Mouse (Mus musculus) adrenal gland, adult (tissue): Measurements from ENCODE around the gene Abca7.
"Not testable (repeated sequence)": the region's sequence is repeated elsewhere in the genome, so short reads cannot be mapped to it uniquely, and the experiment has no call there.

Experiments used
- DNase-seq, 2 experiments: peaks; one replicate each; pipeline ENCODE4 v3.0.0; 2022 to 2023; ENCODE audit warnings: low spot score in 1 of 2; ENCODE audit not compliant: inconsistent age in 2 of 2

Abca7 gene

DNA sequence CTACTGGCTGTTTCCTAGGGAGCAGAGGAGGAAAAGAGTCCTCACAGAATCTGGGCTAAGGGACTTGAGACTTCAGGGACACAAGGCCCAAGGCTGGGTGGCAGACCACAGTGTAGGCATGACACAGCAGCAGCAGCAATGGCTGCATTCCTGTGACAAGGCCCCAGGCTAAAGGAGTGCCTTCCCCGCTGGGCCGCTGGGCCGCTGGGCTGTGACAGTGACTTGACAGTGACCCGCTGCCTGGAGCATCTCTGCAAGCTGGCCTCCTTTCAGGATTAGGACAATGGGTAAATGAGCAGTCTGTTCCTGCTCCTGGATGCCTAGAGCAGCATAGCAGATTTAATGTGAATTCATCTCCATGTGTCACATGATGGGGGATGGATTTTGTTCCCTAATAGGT is 47.8 kb downstream of the Abca7 start:
- no peak for DNase-seq

DNA sequence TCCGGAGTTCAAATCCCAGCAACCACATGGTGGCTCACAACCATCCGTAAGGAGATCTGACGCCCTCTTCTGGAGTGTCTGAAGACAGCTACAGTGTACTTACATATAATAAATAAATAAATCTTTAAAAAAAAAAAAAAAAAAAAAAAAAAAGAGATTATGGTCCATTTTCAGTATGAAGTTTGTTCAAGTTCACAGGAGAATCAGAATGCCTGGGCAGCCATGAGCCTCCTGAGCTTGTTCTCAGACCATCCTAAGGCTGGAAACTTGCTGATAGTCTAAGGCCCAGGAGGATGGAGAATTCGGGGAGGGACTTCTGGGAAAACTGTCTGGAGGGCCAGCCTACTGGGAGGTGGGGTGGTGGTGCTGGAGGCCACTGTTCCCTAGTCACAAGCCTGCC is 49.1 kb downstream of the Abca7 start:
- DNase-seq: not testable (repeated sequence)

DNA sequence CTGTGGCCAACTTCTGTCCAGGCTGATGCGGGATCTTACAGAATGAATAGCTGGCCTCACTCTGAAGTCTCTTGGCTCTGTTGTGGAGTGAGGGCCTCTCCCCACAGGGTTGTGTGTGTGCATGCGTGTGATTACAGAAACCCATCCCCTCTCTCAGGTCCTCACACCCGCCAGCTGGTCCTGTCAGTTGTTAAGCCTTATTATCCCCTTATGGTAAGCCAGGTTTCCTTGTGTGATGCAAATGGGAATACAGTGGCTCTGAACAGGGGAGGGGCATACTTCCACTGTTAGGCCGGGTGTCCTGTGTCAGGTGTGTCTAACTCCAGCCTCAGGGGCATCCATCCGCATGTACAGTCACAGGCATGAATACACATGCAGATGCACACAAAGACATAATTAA is 49.5 kb downstream of the Abca7 start:
- no peak for DNase-seq

DNA sequence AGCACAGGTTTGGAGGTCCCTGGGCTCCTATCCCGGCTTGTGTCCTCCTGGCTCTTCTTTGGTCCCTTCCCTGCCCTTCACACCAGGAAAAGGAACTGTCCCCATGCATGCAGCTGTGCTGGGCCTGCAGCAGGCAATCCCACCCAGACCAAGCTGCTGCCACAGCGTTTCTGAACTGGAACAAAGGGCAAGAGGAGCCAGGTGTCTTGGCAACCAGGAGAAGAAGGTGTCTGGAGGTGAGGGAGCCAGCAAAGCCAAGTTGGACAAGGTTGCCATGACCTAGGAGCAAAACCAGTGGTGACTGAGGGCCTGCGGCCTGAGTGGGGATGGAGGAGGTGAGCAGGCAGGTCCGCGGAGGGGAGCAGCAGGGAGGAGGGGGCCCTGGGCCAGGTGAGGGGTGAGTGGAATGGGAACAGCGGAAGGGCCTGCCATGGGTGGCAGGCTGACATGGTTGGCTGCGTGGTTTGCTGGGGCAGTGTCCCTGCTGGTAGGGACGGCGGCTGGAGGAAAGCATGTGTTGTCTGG is 50.8 kb downstream of the Abca7 start, which contains the start of gene Gpx4:
Gene Gpx4, plus strand, starts transcription at position 126 of the 525 bp plus-strand sequence.
- no peak for DNase-seq

DNA sequence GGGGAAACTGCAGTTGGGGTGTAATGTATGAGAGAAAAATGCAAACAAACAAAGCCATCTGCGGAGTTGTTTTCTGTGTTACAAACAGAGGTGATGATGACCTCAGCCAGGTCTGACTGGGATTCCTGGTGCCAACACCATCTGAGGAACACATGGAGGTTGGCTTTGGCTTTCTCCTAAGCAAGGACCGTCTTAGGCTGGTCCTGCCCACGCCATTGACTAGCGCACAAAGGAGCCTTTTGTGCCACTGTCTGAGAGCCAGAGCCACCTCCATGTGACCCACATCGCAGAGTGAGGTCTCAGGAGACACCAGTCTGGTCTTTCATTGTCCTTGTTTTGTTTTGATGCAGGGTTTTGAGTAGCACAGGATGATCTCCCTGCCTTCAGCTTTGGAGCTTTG is 52.1 kb downstream of the Abca7 start:
- no peak for DNase-seq

DNA sequence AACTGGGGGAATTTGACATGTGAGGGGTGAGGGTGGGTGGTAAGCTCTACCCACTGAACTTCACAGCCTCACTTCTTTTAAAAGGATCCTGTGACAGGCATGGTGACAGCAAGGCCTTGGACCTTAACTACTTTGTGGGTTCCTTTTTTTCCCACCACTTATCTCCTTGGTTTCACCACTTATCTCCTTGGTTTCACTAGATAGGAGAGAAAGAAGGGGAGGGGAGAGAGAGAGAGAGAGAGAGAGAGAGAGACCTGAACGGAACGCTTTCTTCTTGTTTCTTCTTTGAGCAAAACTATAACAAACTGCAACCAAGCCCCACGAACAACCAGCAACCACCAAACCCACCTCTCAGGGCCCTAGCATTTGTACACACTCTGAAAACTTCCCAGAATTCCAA is 52.5 kb downstream of the Abca7 start:
- DNase-seq: no peak

DNA sequence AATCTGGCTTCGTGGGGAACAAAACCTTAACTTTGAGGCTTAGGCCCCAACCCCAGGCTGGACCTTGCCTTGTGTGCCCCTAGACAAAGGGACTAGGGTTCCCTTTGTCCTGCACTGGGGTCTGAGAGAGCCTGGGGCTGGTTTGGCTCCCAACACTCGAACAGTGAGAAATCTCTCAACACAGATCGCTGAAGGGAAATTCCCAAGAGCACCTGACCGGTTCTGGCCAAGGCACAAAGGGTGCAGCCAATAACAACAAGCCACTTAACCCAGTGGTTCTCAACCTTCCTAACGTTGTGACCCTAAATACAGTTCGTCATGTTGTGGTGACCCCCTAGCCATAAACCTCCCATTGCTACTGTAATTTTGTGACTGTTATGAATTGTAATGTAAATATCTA is 54.0 kb downstream of the Abca7 start:
- no peak for DNase-seq

DNA sequence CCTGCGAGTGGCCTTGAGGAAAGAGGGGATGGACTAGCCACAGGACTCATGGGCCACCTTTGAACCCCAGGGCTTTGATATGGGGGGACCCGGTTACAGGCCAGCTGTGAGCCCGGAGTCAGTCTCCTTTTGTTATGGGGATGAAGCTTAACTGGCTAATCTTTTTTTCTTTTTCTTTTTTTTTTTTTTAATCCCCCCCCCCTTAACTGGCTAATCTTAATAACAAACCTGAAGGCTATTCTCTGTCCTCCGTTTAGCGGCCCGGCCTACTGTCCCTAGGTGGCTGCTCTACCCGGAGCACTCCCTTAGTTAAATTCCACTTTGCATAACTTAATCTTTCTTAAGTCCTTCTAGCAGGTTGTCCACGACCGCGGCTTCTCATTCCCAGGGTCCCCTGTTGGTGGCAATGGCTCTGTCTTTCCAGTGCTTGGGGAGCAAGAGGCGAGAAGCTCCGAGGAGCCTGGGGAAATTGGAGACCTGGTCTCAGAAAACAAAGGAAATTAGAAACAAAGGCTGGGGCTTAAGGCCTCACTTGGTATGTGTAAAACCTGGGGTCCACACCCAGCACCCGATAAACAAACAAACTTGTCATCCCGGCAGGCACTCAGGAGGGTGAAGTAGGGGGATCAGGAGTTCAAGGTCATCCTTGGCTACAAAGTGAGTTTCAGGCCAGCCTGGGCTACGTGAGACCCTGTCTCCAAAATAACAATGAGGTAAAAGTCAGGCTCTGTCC is 54.8 kb downstream of the Abca7 start:
- DNase-seq: peak in 1 of 2 experiments; percentile 61

DNA sequence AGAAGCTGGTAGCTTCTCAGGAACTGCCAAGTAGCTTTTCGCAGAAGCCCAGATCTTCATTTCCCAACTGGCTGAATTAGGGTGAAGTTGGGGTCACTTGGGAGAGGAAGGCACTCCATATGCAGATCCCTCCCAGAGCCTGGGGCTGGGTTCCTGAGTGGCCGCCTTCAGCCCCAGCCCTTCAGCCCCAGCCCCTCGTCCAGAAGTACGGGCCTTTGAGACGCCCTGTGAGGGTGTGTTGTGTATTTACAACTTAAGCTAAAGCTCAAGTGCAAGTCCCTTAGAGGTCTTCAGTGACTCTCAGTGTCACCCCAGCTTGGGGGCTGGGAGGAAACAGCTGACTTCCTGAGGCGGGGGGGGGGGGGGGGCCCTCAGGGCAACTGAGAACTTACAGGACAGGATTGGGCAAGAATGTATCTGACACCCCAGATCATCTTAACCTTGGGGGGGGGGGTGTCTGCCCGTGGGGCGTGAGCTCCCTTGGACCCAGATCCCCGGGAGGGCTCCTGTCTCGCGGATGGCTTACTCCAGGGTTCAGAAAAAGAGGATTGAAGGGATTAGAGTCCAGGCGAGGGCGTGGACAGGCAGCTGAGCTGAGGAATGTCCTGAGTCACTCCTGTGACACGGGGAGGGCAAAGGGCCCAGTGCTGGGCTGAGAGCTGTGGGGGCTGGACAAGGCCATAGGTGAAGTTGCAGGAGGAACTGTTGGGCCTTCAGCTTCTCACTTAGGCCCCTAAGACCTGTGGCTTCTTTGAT is 55.5 kb downstream of the Abca7 start:
- peak; percentile 82 to 90 for DNase-seq

DNA sequence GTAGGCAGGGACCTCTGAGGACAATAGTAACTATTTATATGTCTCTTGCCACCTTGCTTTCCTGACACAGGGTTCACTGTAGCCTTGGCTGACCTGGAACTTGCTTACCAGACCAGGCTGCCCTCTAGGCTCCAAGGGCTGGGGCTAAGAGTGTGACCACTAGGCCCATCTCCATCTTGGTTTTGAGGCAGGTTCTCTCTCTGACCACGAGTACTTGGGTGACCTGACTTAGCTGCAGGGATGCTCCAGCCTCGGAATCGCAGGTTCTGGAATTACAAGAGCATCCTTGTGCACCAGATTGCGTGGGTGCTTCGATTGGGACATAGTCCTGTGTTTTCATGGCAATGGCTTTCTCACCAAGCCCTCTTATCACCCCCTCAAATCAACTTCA is 56.1 kb downstream of the Abca7 start:
- no peak for DNase-seq

DNA sequence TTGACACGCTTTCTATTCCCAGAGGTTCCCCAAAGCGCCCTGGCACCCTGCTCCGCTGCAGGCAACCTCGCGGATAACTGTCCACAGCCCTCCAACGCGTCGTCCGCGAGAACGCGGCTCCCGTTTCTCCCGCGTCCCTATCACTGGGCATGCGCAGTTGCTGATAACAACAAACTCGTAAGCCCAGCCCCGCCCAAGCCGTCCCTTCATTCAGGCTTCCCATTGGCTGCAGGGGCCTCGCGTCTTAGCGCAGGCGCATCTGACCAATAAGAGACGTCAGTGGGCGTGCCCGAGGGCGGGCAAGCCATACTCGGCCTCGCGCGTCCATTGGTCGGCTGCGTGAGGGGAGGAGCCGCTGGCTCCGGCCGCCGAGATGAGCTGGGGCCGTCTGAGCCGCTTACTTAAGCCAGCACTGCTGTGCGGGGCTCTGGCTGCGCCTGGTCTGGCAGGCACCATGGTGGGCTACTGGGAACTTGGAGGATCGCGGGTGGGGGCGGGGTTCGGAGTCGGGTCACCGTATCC is 57.0 kb downstream of the Abca7 start:
- peak; percentile 100 for DNase-seq

DNA sequence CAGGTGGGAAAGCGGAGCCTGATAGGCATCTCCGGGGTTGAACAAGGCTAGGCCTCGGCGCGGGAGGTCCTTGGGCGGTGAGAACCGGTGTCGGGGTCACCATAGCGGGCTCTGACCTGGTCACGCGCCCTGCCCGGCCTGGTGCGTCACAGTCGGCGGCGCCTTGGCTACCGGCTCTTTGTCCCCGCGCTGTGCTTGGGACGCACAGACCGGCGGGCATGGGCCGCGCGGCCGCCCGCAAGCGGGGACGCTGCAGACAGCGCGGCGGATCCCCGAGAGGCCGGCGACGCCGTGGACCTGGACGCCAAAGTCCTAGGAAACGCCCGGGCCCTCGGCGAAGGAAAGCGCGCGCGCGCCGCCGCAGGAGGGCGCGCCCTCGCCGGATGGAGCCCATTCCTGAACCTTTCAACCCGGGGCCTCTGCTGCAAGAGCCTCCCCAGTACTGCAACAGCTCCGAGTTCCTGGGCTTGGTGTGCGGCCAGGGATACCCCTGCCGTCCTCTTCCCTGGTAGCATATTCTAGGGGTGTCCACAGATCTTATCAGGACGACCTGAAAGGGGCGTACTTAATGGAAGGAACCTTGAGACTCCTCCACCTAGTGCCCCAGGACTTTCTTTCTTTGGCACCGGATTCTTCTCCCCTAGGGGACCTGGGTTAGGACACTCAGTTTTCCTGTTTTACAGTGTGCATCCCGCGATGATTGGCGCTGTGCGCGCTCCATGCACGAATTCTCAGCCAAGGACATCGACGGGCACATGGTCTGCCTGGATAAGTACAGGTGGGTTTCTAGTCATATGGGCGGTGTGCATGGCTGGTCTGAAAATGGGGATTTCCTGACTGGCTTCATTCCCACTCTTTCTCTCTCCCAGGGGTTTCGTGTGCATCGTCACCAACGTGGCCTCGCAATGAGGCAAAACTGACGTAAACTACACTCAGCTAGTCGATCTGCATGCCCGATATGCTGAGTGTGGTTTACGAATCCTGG is 57.8 kb downstream of the Abca7 start:
- peak; percentile 83 to 95 for DNase-seq

DNA sequence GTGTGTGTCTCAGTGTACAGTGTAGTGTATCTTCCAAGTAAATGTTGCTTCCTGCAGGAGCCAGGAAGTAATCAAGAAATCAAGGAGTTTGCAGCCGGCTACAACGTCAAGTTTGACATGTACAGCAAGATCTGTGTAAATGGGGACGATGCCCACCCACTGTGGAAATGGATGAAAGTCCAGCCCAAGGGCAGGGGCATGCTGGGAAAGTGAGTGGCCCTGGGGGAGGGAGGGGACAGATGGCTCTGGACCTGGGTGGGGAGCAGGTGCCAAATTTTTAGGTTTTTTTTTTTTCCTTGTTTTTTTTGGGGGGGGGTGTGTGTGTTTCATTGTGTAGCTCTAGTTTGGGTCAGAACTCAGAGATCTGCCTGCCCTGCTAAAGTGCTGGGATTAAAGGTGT is 58.6 kb downstream of the Abca7 start:
- not testable (repeated sequence) for DNase-seq

DNA sequence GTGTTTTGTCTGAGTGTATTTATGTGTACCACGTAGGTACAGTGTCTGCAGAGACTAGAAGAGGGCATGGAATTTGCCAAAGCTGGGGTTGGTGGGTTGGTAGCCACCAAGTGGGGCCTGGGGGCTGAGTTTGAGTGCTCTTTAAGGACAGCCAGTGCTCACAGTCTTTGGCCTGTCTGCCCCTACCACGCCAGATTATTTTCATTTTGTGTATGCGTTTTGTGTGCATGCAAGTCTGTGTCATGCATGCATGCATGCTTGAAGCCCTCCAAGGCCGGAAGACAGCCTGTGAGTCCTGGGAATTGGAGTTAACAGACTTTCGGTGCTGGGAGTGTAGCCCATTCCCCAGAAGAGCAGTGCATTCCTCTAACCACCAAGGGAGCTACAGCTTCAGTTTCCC is 59.1 kb downstream of the Abca7 start:
- DNase-seq: no peak

DNA sequence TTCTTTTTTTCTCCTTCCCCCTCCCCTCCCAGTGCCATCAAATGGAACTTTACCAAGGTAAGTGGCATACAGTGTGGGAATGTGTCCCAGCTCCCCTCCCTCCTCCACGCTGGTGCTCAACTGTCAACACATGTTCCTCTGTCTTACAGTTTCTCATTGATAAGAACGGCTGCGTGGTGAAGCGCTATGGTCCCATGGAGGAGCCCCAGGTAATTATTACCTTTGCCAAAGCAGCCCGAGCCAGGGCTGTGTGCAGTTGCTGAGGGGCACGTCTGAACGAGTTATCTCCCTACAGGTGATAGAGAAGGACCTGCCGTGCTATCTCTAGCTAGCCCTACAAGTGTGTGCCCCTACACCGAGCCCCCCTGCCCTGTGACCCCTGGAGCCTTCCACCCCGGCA is 59.6 kb downstream of the Abca7 start:
- no peak for DNase-seq

DNA sequence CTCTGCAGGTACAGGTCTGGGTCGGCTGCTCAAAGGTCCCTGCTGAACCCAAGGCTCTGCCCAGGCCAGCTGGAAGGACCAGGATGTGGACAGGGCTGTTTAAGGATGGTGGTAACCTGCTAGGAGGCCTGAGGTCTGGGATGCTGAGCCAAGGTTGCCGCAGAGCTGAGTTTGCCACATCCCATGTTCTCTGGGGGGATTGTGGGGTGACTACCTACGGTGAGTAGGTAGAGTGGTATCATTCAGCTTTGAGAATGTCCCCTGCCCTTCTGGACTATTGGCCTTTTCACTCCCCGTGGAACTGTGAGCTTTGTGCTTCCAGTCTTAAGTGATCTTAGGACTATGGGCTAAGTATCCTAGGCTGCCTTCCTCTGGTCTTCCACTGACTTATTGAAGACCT is 60.2 kb downstream of the Abca7 start:
- DNase-seq: no peak

DNA sequence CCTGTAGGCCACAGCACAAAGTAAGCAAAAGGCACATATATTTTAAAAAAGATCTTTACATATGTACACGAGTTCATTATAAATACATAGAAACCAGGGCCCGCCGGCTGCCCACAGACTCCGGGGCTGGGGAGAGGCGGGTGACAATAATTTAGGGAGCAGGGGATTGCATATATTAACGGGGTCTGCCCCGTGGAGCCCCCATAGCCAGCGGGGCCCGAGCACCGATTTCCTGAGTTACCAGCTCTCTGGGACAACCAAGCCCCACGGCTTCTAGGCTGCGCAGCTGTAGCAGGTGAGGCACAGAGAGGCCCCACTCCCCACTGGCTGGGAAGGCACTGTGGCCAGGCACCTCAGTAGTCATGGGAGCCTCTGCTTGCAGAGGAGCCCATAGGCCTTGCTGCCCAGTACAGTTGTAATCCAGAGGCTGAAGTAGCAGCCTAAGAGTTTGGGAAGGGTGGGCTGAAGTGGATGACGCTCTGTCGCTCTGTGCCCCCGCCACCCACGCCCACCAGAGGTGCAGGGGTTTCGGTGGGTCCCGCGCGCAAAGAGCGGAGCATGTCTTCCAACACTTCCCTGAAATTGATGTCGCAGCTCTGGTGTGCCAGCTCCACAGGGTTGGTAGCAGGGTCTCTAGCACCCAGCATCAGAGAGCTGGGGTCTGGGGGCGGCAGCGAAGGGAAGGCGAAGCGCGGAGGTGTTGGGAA is 60.8 kb downstream of the Abca7 start:
- DNase-seq: peak in 1 of 2 experiments; percentile 51

DNA sequence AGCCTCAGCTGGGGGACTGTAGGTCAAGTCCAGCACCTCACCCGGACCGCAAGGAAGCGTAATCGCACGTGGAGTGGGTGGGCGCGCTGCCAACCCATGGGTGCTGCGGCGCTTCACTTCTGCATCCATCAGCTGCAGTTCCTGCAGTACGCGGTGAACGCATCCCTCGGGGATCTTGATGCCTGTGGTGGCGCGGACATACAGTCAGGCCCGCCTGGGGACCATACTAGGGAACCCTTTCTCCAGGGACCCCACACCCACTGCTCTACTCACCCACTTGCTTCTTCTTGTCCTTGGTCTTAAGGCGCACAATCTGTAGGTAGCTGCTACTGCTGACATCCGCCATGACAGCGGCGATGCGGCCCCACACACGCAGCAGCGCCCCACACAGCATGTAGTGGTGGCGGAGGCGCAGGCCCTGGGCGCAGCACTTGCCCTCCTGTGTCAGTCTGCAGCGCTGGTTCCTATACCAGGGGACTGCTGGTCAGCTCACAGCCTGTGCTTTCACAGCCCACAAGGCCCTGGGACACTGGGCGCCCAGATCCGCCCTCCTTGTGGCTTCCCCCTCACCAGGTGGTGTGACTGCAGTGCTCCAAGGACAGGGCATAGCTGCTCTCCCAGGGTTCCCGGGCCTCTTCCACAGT is 61.5 kb downstream of the Abca7 start:
- peak; percentile 37 to 66 for DNase-seq

DNA sequence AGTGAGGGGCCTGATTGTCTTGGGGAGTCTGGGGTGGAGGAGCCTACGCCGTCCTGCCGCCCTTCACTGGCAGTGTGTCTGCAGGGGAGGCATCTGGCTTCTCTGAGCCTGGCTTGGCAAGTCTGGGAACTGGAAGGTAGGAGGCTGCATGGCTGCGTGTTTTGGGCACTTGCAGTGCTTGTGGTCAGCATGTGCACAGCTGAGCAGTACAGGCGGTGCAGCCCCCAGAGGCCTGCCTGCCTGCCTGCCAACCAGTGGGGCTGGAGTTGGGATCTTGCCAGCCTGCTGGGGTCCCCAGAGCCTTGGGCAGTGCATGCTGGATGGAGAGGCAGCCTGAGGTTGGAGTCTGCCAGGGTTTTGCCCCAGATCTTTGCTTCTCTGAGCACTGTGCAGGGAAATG is 66.8 kb downstream of the Abca7 start:
- peak in 1 of 2 experiments; percentile 69 for DNase-seq
